Mouse (Mus musculus) splenic B cell, adult 2 months (primary cell): ENCODE measurements around the gene Rrp8.
A peak's percentile ranks its signal among the peaks of the same experiment; 100 is the strongest.
"Not testable (repeated sequence)": the region's sequence is repeated elsewhere in the genome, so short reads cannot be mapped to it uniquely, and the experiment has no call there.

Source experiments
- DNase-seq: peaks from one replicate; pipeline ENCODE4 v3.0.0-alpha.2; 2011; ENCODE audit warnings: low read depth, low spot score
- H3K27me3 ChIP-seq: 2 replicates; pipeline ENCODE4 v1.6.1; 2012; ENCODE audit warnings: mild to moderate bottlenecking, low read length, moderate library complexity, mixed read lengths; ENCODE audit not compliant: control insufficient read depth, poor library complexity, insufficient read depth, severe bottlenecking
- H3K36me3 ChIP-seq: 2 replicates; pipeline ENCODE4 v1.6.1; 2012; ENCODE audit warnings: mild to moderate bottlenecking, low read length, moderate library complexity, mixed read lengths; ENCODE audit not compliant: control insufficient read depth, poor library complexity, insufficient read depth, severe bottlenecking

The Rrp8 gene

DNA sequence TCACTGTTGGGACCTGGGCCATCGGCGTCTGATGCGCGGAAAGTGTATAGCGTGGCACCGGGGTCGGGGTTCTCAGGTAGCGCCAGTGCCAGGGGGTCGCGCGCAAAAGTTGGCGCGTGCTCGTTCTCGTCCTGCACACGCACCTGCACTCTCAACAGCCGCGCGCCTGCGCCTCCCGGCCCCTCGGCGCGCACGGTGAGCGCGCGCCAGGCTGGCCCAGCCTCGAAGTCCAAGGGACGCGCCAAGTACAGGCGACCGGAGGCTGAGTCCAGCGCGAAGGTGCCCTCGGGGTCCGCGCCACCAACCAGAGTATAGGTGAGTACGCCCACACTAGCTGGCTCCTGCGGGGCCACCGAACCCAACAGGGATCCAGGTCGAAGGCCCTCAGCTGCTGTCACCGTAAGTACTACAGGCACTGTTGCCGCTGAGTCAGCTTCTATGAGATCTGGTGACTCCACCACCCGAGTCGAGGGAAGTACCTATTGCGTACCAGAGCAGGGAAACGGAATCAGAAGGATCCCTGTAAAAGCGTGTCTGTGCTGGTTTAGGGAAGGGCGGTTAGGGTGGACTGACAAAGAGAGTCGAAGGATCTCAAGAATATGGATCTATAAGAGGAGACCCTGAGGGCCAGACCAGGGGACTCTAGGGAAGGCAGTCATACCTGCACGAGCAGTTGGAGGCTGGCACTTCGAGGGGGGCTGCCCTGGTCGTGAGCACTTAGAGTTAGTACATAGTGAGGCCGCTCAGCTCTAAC, 25.5 kb upstream of the Rrp8 start:
- Histone ChIP-seq H3K36me3 (no peaks in the 10 kb centered on the region), H3K27me3 (no peaks in the 10 kb centered on the region)
- no peak for DNase-seq

DNA sequence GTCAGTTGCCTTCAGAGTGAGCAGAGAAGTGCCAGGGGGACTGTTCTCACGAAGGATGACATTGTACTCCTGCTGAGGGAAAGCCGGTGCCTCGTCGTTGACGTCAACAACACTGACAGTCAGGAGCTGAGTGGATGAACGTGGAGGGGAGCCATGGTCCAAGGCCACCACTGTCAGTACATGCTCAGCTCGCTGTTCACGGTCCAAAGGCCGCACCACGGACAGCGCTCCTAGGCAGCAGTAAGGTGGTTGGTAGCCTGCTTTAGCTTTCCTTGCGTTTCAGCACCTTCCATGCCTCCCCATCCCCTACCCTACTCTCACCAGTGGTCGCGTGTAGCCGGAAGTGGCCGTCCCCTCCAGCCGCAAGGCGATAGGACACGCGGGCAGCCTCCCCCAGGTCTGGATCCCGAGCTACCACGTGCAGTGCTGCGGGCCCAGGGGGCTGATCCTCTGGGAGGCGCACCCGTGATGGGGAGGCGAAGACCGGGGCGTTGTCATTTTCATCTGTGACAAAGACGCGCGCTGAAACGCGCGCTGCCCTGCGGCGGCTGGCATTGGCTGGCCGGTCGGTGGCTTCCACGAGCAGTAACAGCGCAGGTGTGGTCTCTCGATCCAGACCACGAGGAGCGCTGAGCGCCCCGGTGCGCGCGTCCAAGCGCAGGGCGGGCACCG, 24.8 kb upstream of the Rrp8 start:
- Histone ChIP-seq H3K36me3 (no peaks in the 10 kb centered on the region), H3K27me3 (no peaks in the 10 kb centered on the region)
- DNase-seq, result no peak

DNA sequence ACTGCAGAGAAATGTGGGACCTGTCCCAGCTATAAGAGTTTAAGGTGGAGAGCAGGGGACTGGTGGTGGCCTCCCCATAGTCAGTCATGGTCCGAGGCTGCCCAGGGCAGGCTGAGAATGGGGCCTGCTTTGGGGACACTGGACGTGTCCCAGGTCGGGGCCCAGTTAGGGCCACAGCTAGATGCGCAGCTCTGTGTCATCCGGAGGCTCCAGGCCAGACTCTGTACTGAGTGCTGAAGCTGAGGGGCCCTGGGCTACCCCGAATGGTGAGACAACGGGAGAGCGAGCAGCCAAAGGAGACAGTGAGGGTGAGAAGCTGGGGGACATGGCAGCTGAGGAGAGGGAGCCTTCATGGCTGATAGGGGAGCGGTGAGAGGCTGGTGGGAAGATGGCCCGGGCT, 16.1 kb upstream of the Rrp8 start:
- H3K36me3 ChIP-seq, result no peaks in the 10 kb centered on the region; the same call in 1 of the 2 replicates
- H3K27me3 ChIP-seq, result no peaks in the 10 kb centered on the region
- no peak for DNase-seq

- no peaks in the 10 kb centered on the region; the same call in 1 of the 2 replicates for H3K36me3 ChIP-seq
- no peak for DNase-seq
- no peaks in the 10 kb centered on the region for H3K27me3 ChIP-seq
Measured at GRCm38 (mm10) chr7:105752716-105753115, 15.5 kb upstream of the Rrp8 start.

GRCm38 (mm10) chr7:105751491-105752433, 14.6 kb upstream of the Rrp8 start, which contains the start of gene Tpp1:
Gene Tpp1, minus strand, starts transcription at chr7:105752235.
- Histone ChIP-seq H3K27me3 (no peaks in the 10 kb centered on the region), H3K36me3 (no peaks in the 10 kb centered on the region; the same call in 1 of the 2 replicates)
- DNase-seq, result peak; percentile 97

DNA sequence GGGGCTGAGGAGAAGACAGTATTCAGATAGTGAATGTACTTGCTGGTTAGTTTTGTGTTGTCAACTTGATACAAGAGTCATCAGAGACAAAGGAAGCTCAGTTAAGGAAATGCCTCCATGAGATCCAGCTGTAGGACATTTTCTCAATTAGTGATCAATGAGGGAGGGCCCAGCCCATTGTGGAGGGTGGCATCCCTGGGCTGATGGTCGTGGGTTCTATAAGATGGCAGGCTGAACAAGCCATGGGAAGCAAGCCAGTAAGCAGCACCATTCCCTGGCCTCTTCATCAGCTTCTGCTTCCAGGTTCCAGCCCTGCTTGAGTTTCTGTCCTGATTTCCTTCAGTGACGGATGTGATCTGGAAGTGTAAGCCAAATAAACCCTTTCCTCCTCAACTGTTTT, 10.6 kb upstream of the Rrp8 start:
- no peak for DNase-seq

GRCm38 (mm10) chr7:105743926-105744590, 6.9 kb upstream of the Rrp8 start, which contains the start of gene Taf10:
Gene Taf10, minus strand, starts transcription at chr7:105744361.
- peak; percentile 95 for DNase-seq

More for the DNA sequence above, 10.6 kb upstream of the Rrp8 start:
- Histone ChIP-seq H3K27me3 (no peaks in the 10 kb centered on the region), H3K36me3 (peaks cover 2% of the 10 kb centered on the region; the same call in 1 of the 2 replicates)

GRCm38 (mm10) chr7:105743246-105743925, 6.2 kb upstream of the Rrp8 start:
- not testable (repeated sequence) for H3K27me3 ChIP-seq, H3K36me3 ChIP-seq, DNase-seq

More at GRCm38 (mm10) chr7:105743926-105744590, 6.9 kb upstream of the Rrp8 start, which contains the start of gene Taf10:
- H3K36me3 ChIP-seq, result peaks cover 4% of the 10 kb centered on the region
- no peaks in the 10 kb centered on the region for H3K27me3 ChIP-seq

- DNase-seq, H3K27me3 ChIP-seq, H3K36me3 ChIP-seq: not testable (repeated sequence)
Measured at GRCm38 (mm10) chr7:105742539-105743215, 5.5 kb upstream of the Rrp8 start.

DNA sequence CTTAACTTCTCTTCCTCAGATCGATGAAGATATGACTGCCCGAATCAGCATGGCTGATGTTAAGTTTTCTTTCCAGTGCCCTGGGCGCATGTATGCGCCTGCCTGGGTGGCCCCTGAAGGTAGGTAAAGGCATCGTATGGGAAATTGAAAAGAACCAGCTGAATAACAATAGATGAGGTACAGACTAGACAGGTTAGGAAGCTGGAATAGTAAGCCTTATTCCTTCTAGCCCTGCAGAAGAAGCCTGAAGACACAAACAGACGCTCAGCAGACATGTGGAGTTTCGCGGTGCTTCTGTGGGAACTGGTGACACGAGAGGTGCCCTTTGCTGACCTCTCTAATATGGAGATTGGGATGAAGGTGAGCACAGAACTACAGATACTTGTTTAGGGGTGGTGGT, 4.8 kb upstream of the Rrp8 start:
- no peak for DNase-seq
- peaks cover 4% of the 10 kb centered on the region for H3K36me3 ChIP-seq
- H3K27me3 ChIP-seq, result no peaks in the 10 kb centered on the region

- Histone ChIP-seq H3K27me3 (no peaks in the 10 kb centered on the region), H3K36me3 (peaks cover 2% of the 10 kb centered on the region)
- DNase-seq, result no peak
Measured at GRCm38 (mm10) chr7:105740851-105741250, 3.7 kb upstream of the Rrp8 start.

DNA sequence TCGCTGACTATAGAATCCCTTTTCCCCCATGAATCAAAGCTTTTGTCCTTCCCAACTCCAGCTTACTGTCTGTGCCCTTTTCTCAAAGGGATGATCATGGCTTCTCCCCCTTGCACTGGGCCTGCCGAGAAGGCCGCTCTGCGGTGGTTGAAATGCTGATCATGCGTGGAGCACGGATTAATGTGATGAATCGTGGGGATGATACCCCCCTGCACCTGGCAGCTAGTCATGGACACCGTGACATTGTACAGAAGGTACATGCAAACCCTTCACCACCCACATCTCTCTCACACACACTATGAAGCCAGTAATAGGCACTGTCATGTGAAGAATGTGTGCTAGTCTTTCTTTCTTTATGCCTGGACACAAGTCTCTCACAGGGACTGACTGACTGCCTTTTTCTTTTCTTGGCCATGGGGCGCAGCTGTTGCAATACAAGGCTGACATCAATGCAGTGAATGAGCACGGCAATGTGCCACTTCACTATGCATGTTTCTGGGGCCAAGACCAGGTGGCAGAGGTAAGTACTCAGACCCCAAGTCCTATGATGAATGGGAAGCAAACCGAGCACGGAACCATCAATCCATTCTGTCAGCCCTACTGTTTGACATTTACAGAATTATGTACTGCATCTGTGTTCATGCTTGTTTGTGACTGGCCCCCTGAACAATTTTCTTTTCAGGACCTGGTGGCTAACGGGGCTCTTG, 3.1 kb upstream of the Rrp8 start:
- no peak for DNase-seq
- H3K27me3 ChIP-seq, result no peaks in the 10 kb centered on the region
- peaks cover 2% of the 10 kb centered on the region for H3K36me3 ChIP-seq

DNA sequence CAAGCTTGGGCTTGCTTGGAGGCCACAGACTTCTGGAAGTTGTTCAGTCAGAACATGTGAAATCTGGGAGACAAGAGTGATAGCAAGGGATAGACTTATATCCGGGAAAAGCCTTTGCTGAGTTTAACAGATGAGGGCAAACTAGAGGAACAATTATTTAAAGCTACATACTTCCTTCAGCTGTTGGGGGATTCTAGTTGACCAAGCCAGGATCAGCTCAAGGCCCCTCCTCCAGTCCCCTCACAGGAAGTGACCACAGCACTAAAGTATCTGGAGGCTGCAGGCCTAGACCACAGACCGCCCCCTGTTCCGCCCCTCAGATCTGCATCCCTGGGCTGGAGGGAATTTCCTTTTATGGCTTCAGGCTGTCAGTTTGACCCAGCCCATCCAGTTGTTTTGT, 1.8 kb upstream of the Rrp8 start:
- peaks cover 4% of the 10 kb centered on the region for H3K36me3 ChIP-seq
- H3K27me3 ChIP-seq, result no peaks in the 10 kb centered on the region
- no peak for DNase-seq
